Mouse (Mus musculus): ENCODE data around the gene Nrm. TPM values are rescaled to one million over a fixed set of nuclear protein-coding genes. Genes with fewer than 3 reads are reported as not detected.

Gene Nrm
- total and polyA plus RNA-seq, 3 experiments, result 1.8 to 5.6 (median 1.8) TPM

DNA sequence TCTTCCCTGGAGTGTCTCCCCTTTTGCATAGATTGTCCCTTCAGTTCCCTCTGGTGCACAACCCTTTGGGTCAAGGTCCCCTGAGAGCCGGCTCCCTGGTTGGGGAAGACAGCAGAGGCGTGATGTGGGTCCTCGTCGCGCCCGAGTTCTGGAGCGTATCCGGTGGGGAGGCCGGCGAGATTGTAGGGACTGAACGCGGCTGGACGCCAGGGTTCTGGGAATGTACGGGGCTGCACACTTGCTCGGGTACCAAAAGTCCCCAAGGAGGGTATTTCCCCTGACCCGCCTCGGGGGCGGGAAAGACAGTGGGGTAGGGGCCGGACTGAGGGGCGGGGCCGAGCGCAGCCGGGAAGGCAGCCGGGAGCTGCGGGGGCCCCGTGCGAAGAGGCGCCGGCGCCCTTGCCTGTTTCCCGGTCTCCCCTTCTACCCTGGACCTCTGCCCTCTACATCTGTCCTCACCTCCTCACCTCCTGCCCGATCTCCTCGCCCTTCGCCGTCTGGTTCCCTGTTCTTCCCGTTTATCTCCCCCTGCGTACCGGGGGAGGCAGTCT is 5.2 kb downstream of the Nrm start:
- Histone ChIP-seq H3K27ac (peak overlapping the region; percentile 98), H3K79me2 (replicated peaks; ENCODE audit: control insufficient read depth, insufficient read depth, low read length) (no peaks in the 10 kb centered on the region), H3K4me3 (peak overlapping the region; percentile 61), H3K36me3 (ENCODE audit: control insufficient read depth, insufficient read depth, low read length) (no peaks in the 10 kb centered on the region), H3K27me3 (ENCODE audit: control insufficient read depth, insufficient read depth, low read length) (no peaks in the 10 kb centered on the region), H3K9ac (ENCODE audit: low read depth, low read length) (peak overlapping the region; percentile 98), H3K4me1 (ENCODE audit: control insufficient read depth, insufficient read depth, low read length) (peaks cover 7% of the 10 kb centered on the region)
- TF ChIP-seq POLR2A (IDR thresholded peaks at IDR 0.05; ENCODE audit: insufficient read depth, low read depth, low read length) (peak; percentile 72), EP300 (IDR thresholded peaks at IDR 0.05; ENCODE audit: insufficient read depth, low read depth, low read length) (no peak; the same call in 1 of the 2 replicates)
- intact Hi-C loops (cut with DNase I), result loop anchor here (2.0 kb wide), 1 partner anchor 50 kb away; the partner anchor contains the start of genes Mrps18b and Ppp1r10
- 1% methylated on average over 37 of the region's 38 CpGs for WGBS
- DNase-seq, result peak; percentile 87 to 89

DNA sequence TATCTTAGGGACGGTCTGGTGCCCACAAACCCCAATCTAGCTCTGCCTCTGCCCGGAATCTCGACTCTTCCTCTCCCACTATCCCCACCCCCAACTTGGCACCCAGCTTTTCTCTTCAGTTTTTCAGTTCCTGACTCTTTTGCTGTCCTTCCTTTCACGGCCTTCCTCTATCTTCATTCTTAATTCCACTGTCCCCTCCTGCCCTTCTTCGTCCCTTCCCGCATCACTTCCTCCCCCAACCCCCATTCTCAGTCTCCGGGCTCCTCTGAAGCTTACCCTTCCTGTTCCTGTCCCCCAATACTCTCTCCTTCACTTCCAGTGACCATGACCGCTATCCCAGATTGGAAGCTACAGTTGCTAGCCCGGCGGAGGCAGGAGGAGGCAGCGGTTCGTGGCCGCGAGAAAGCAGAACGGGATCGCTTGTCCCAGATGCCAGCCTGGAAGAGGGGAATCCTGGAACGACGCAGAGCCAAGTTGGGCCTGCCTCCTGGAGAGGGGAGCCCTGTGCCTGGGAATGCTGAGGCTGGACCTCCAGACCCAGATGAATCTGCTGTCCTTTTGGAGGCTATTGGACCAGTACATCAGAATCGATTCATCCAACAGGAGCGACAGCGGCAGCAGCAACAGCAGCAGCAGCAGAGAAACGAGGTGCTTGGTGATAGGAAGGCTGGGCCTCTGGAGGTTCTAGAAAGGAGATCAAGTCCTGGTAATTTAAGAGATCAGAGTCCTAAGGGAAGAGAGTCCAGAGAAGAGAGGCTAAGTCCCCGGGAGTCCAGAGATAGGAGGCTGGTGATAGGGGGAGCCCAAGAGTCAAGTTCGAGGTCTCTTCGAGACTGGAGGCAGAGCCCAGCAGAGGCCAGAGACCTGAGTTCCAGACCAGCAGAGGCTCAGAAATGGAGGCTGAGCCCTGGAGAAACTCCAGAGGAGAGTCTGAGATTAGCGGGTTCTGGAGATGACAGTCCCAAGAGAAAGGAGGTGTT is 6.1 kb downstream of the Nrm start:
- intact Hi-C loops (cut with DNase I), result loop anchor here (2.0 kb wide), 1 partner anchor 50 kb away; the partner anchor contains the start of genes Mrps18b and Ppp1r10

DNA sequence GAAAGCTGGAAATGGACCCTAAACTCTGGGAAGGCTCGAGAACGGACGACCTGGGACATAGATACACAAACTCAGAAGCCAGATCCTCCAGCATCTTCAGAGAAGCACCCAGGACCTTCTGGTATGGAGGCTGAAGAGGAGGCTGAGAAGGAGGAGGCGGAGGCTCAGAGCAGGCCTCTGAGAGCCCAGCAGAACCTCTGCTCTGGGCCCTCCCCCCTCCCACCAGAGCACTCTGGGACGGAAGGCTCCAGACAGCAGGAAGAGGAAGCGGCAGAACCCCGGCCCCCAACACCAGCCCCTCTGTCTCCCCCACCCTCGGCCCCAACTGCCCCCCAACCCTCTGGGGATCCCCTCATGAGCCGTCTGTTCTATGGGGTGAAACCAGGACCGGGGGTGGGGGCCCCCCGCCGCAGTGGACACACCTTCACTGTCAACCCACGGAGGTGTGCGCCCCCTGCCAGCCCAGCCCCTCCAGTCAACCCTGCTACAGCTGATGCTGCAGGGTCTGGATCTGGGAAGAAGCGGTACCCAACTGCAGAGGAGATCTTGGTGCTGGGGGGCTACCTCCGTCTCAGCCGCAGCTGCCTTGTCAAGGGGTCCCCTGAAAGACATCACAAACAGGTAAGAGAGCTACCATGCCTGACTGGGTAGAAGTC is 7.2 kb downstream of the Nrm start:
- no peaks in the 10 kb centered on the region for H3K27me3 ChIP-seq (ENCODE audit: control insufficient read depth, insufficient read depth, low read length)
- no peaks in the 10 kb centered on the region for H3K79me2 ChIP-seq (replicated peaks; ENCODE audit: control insufficient read depth, insufficient read depth, low read length)
- WGBS, result 19% methylated on average over 13 of the region's 17 CpGs
- H3K4me3 ChIP-seq, result peak overlapping the region; percentile 61
- no peak; the same call in 1 of the 2 replicates for TF ChIP-seq POLR2A (IDR thresholded peaks at IDR 0.05; ENCODE audit: insufficient read depth, low read depth, low read length)
- no peak for TF ChIP-seq EP300 (IDR thresholded peaks at IDR 0.05; ENCODE audit: insufficient read depth, low read depth, low read length)
- no peak for TF ChIP-seq CTCF (IDR thresholded peaks at IDR 0.05)
- peak overlapping the region; percentile 91 for H3K9ac ChIP-seq (ENCODE audit: low read depth, low read length)
- DNase-seq, result peak; percentile 59 to 73
- peaks cover 12% of the 10 kb centered on the region for H3K4me1 ChIP-seq (ENCODE audit: control insufficient read depth, insufficient read depth, low read length)
- H3K36me3 ChIP-seq (ENCODE audit: control insufficient read depth, insufficient read depth, low read length), result peaks cover 3% of the 10 kb centered on the region; the same call in 1 of the 2 replicates
- peak overlapping the region; percentile 98 for H3K27ac ChIP-seq
- intact Hi-C loops (cut with DNase I), result no loop called here

More for the DNA sequence above, 6.1 kb downstream of the Nrm start:
- DNase-seq, result peak; percentile 69 to 76
- Histone ChIP-seq H3K9ac (ENCODE audit: low read depth, low read length) (peak overlapping the region; percentile 98), H3K27me3 (ENCODE audit: control insufficient read depth, insufficient read depth, low read length) (no peaks in the 10 kb centered on the region), H3K4me1 (ENCODE audit: control insufficient read depth, insufficient read depth, low read length) (peaks cover 9% of the 10 kb centered on the region), H3K4me3 (peak overlapping the region; percentile 61), H3K36me3 (ENCODE audit: control insufficient read depth, insufficient read depth, low read length) (no peaks in the 10 kb centered on the region), H3K27ac (peak overlapping the region; percentile 98), H3K79me2 (replicated peaks; ENCODE audit: control insufficient read depth, insufficient read depth, low read length) (no peaks in the 10 kb centered on the region)
- TF ChIP-seq CTCF (IDR thresholded peaks at IDR 0.05), result peak; percentile 67
- TF ChIP-seq EP300 (IDR thresholded peaks at IDR 0.05; ENCODE audit: insufficient read depth, low read depth, low read length), result no peak
- WGBS, result 15% methylated on average over 26 of the region's 26 CpGs

DNA sequence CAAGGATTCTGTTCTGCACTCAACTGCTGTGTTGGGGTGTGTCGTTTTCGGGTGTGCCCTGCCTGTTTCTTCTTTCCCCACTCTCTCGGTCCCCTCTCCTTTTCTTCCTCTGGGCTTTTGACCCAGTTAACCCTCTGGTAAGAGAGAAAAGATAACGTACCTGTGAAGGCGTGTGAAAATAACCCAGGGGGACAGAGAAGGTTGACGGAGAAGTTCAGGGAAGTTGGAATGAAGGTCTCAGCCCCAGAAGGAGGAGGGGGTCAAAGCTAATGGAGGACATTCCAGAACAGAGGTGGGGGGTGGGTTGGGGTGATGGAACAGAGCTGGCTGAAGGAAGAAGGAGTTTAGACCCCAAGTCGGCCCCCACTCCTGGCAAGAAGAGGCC is 7.8 kb downstream of the Nrm start:
- Histone ChIP-seq H3K27ac (peak overlapping the region; percentile 98), H3K36me3 (ENCODE audit: control insufficient read depth, insufficient read depth, low read length) (peaks cover 4% of the 10 kb centered on the region; the same call in 1 of the 2 replicates), H3K4me3 (peak overlapping the region; percentile 61), H3K79me2 (replicated peaks; ENCODE audit: control insufficient read depth, insufficient read depth, low read length) (no peaks in the 10 kb centered on the region), H3K9ac (ENCODE audit: low read depth, low read length) (peak overlapping the region; percentile 91), H3K27me3 (ENCODE audit: control insufficient read depth, insufficient read depth, low read length) (no peaks in the 10 kb centered on the region), H3K4me1 (ENCODE audit: control insufficient read depth, insufficient read depth, low read length) (peaks cover 15% of the 10 kb centered on the region)
- intact Hi-C loops (cut with DNase I), result no loop called here
- WGBS, result 7% methylated on average over 7 of the region's 7 CpGs
- no peak for DNase-seq
- TF ChIP-seq POLR2A (IDR thresholded peaks at IDR 0.05; ENCODE audit: insufficient read depth, low read depth, low read length), result no peak

DNA sequence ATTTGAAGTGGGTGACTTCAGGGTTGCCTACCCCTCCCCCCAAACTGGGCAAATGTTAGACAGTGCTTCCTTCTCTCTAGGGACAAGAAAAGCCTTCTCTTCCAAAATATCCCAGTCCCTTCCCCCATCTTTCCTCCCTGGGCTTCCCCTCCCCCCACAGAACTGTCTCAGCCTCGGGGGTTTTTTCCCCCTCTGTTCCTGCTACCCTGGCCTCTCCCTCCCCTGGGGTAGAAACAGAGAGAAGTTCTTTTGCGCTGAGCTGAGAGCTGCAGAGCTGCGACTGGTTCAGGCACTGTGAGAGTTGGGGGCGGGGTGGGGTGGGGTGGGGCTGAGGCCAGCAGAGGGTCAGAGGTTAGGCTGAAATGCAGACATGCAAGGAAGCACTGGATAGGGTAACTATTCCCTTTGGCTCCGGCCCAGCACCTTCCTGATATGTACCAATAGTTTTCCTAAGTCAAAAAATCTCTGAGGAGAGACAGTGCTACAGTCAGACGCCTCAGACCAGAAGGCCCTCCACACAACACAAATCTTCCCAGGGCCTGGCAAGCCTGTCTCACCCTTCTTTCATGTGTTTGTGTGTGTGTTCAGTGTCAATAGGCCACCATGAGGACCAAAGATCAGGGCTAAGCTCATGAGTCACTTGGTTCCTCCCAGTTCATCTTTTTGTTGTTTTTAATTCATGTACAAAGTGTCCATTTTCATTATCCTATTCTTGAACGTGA is 8.4 kb downstream of the Nrm start:
- intact Hi-C loops (cut with DNase I), result no loop called here
- WGBS, result 19% methylated on average over 7 of the region's 7 CpGs

More for the DNA sequence above, 8.4 kb downstream of the Nrm start:
- Histone ChIP-seq H3K79me2 (replicated peaks; ENCODE audit: control insufficient read depth, insufficient read depth, low read length) (no peaks in the 10 kb centered on the region), H3K27ac (peak overlapping the region; percentile 98), H3K27me3 (ENCODE audit: control insufficient read depth, insufficient read depth, low read length) (no peaks in the 10 kb centered on the region), H3K9ac (ENCODE audit: low read depth, low read length) (peak overlapping the region; percentile 91), H3K4me1 (ENCODE audit: control insufficient read depth, insufficient read depth, low read length) (peaks cover 14% of the 10 kb centered on the region), H3K4me3 (peak overlapping the region; percentile 61), H3K36me3 (ENCODE audit: control insufficient read depth, insufficient read depth, low read length) (peaks cover 7% of the 10 kb centered on the region; the same call in 1 of the 2 replicates)
- DNase-seq, result peak; percentile 67 to 71
- TF ChIP-seq EP300 (IDR thresholded peaks at IDR 0.05; ENCODE audit: insufficient read depth, low read depth, low read length), result no peak
- peak; percentile 38; the same call in 1 of the 2 replicates for TF ChIP-seq POLR2A (IDR thresholded peaks at IDR 0.05; ENCODE audit: insufficient read depth, low read depth, low read length)
- TF ChIP-seq CTCF (IDR thresholded peaks at IDR 0.05), result no peak

Measured in heart, adult 2 months (tissue).